Mouse (Mus musculus) ES-E14 (cell line): ENCODE measurements around the gene Fars2.

Experiments used
- CHD2 ChIP-seq: IDR thresholded peaks from 2 replicates; pipeline ENCODE4 v1.6.1; 2014; ENCODE audit warnings: mild to moderate bottlenecking, low read depth, low read length, inconsistent platforms
- HCFC1 ChIP-seq: IDR thresholded peaks from 2 replicates; pipeline ENCODE4 v1.6.1; 2012; ENCODE audit warnings: low read length, inconsistent platforms, borderline replicate concordance; ENCODE audit not compliant: insufficient read depth
- MAFK ChIP-seq: IDR thresholded peaks from 2 replicates; pipeline ENCODE4 v1.6.1; 2014; ENCODE audit warnings: mild to moderate bottlenecking, low read depth, low read length, inconsistent platforms; ENCODE audit not compliant: insufficient read depth
- ZC3H11A ChIP-seq: IDR thresholded peaks from 2 replicates; pipeline ENCODE4 v1.6.1; 2012; ENCODE audit warnings: low read depth, mild to moderate bottlenecking, inconsistent platforms, low read length, borderline replicate concordance
- ZNF384 ChIP-seq: IDR thresholded peaks from 2 replicates; pipeline ENCODE4 v1.6.1; 2012; ENCODE audit warnings: low read depth, low read length, inconsistent platforms

DNA sequence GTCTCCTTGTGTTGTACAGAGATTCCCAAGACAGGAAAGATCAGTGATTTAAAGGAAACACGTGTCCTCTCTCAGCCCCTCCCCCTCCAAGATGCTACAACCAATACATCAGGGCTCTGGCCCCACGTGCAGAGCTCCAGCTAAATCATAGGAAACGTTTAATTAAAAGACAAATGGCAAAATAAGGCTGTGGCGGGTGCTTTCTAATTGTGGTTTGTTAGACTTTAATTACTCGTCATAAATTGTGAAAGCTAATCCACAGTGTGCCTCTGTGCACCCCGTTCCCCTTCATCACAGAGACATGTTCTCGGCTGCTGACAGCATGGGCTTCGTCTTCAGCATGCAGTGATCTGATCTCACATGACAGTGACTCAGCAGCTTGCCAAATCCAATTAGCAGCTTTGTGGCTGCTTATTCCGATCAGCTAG, 400.9 kb downstream of the Fars2 start:
- TF ChIP-seq CHD2: no peak
- no peak for TF ChIP-seq HCFC1
- TF ChIP-seq ZC3H11A: no peak
- peak; percentile 54 for TF ChIP-seq MAFK
- TF ChIP-seq ZNF384: no peak
